Mouse (Mus musculus): ENCODE data around the gene Spon1. TPM values are rescaled to one million over a fixed set of nuclear protein-coding genes. Genes with fewer than 3 reads are reported as not detected.
A peak's percentile ranks its signal among the peaks of the same experiment; 100 is the strongest.

The Spon1 gene
- polyA plus RNA-seq, 1 experiment from 2014 or later = 79.7 TPM

GRCm38 (mm10) chr7:114062451-114062850 is 296.7 kb downstream of the Spon1 start:
- Histone ChIP-seq H3K27ac (replicated peaks in 1 of 2; ENCODE audit: control insufficient read depth in 1 of 2, insufficient read depth in 1 of 2, low read depth in 2 of 2, low read length in 2 of 2) (no peak overlapping the region), H3K4me1 (ENCODE audit: control insufficient read depth in 2 of 2, insufficient read depth in 2 of 2, low read length in 2 of 2) (peaks cover 19 to 41% of the 10 kb centered on the region in 2 experiments), H3K27me3 (ENCODE audit: control insufficient read depth, insufficient read depth, low read length) (no peaks in the 10 kb centered on the region), H3K4me3 (ENCODE audit: control insufficient read depth in 1 of 2, insufficient read depth in 1 of 2, low read depth in 1 of 2, low read length in 2 of 2) (no peak overlapping the region), H3K9me3 (ENCODE audit: control insufficient read depth, low read length) (no peaks in the 10 kb centered on the region), H3K36me3 (ENCODE audit: control insufficient read depth, insufficient read depth, low read length) (peaks cover 10% of the 10 kb centered on the region), H3K9ac (ENCODE audit: low read length) (no peak overlapping the region), H3K4me2 (ENCODE audit: low read length) (no peak overlapping the region)
- WGBS = 60% methylated on average over 1 of the region's 1 CpGs
- ATAC-seq (ENCODE audit: insufficient number of reproducible peaks, insufficient read depth, low FRiP score, low read depth) = no peak

GRCm38 (mm10) chr7:114063534-114063933 is 297.7 kb downstream of the Spon1 start:
- Histone ChIP-seq H3K4me3 (ENCODE audit: control insufficient read depth in 1 of 2, insufficient read depth in 1 of 2, low read depth in 1 of 2, low read length in 2 of 2) (no peak overlapping the region), H3K27ac (replicated peaks in 1 of 2; ENCODE audit: control insufficient read depth in 1 of 2, insufficient read depth in 1 of 2, low read depth in 2 of 2, low read length in 2 of 2) (peak overlapping the region in 1 of 2 experiments; percentile 60; a peak in 1 of 4 replicates), H3K9ac (ENCODE audit: low read length) (no peak overlapping the region), H3K36me3 (ENCODE audit: control insufficient read depth, insufficient read depth, low read length) (no peaks in the 10 kb centered on the region), H3K9me3 (ENCODE audit: control insufficient read depth, low read length) (no peaks in the 10 kb centered on the region), H3K4me1 (ENCODE audit: control insufficient read depth in 2 of 2, insufficient read depth in 2 of 2, low read length in 2 of 2) (peaks cover 19 to 42% of the 10 kb centered on the region in 2 experiments), H3K27me3 (ENCODE audit: control insufficient read depth, insufficient read depth, low read length) (no peaks in the 10 kb centered on the region), H3K4me2 (ENCODE audit: low read length) (peak overlapping the region; percentile 29; the same call in 1 of the 2 replicates)
- ATAC-seq (ENCODE audit: insufficient number of reproducible peaks, insufficient read depth, low FRiP score, low read depth) = peak; percentile 54; the same call in 1 of the 2 replicates
- WGBS = 18% methylated on average over 8 of the region's 8 CpGs

GRCm38 (mm10) chr7:114063966-114064365 is 298.2 kb downstream of the Spon1 start:
- WGBS = 56% methylated on average over 6 of the region's 6 CpGs
- H3K4me3 ChIP-seq (ENCODE audit: control insufficient read depth in 1 of 2, insufficient read depth in 1 of 2, low read depth in 1 of 2, low read length in 2 of 2) = no peak overlapping the region
- H3K4me2 ChIP-seq (ENCODE audit: low read length) = peak overlapping the region; percentile 29; the same call in 1 of the 2 replicates
- H3K9ac ChIP-seq (ENCODE audit: low read length) = no peak overlapping the region
- no peaks in the 10 kb centered on the region for H3K36me3 ChIP-seq (ENCODE audit: control insufficient read depth, insufficient read depth, low read length)
- H3K27me3 ChIP-seq (ENCODE audit: control insufficient read depth, insufficient read depth, low read length) = no peaks in the 10 kb centered on the region
- peaks cover 19 to 42% of the 10 kb centered on the region in 2 experiments for H3K4me1 ChIP-seq (ENCODE audit: control insufficient read depth in 2 of 2, insufficient read depth in 2 of 2, low read length in 2 of 2)
- peak overlapping the region in 1 of 2 experiments; percentile 60; a peak in 1 of 4 replicates for H3K27ac ChIP-seq (replicated peaks in 1 of 2; ENCODE audit: control insufficient read depth in 1 of 2, insufficient read depth in 1 of 2, low read depth in 2 of 2, low read length in 2 of 2)
- H3K9me3 ChIP-seq (ENCODE audit: control insufficient read depth, low read length) = no peaks in the 10 kb centered on the region
- no peak for ATAC-seq (ENCODE audit: insufficient number of reproducible peaks, insufficient read depth, low FRiP score, low read depth)

- Histone ChIP-seq H3K9ac (ENCODE audit: low read length) (0 out of 2 replicates have a peak overlapping the region, but pooled peaks have one; percentile 45), H3K4me2 (ENCODE audit: low read length) (peak overlapping the region; percentile 59; the same call in 1 of the 2 replicates), H3K9me3 (ENCODE audit: control insufficient read depth, low read length) (no peaks in the 10 kb centered on the region), H3K36me3 (ENCODE audit: control insufficient read depth, insufficient read depth, low read length) (no peaks in the 10 kb centered on the region), H3K27ac (replicated peaks in 1 of 2; ENCODE audit: control insufficient read depth in 1 of 2, insufficient read depth in 1 of 2, low read depth in 2 of 2, low read length in 2 of 2) (peak overlapping the region; percentile 58 to 74), H3K4me3 (ENCODE audit: control insufficient read depth in 1 of 2, insufficient read depth in 1 of 2, low read depth in 1 of 2, low read length in 2 of 2) (no peak overlapping the region), H3K27me3 (ENCODE audit: control insufficient read depth, insufficient read depth, low read length) (no peaks in the 10 kb centered on the region), H3K4me1 (ENCODE audit: control insufficient read depth in 2 of 2, insufficient read depth in 2 of 2, low read length in 2 of 2) (peaks cover 19 to 42% of the 10 kb centered on the region in 2 experiments)
- WGBS = 27% methylated on average over 11 of the region's 11 CpGs
- peak; percentile 55 for ATAC-seq (ENCODE audit: insufficient number of reproducible peaks, insufficient read depth, low FRiP score, low read depth)
These were observed 299.8 kb downstream of the Spon1 start for GRCm38 (mm10) chr7:114065407-114066185.

- ATAC-seq (ENCODE audit: insufficient number of reproducible peaks, insufficient read depth, low FRiP score, low read depth) = peak; percentile 69; the same call in 1 of the 2 replicates
These were observed 300.9 kb downstream of the Spon1 start for GRCm38 (mm10) chr7:114066529-114067178.

GRCm38 (mm10) chr7:114068956-114069533 is 303.2 kb downstream of the Spon1 start:
- 77% methylated on average over 11 of the region's 11 CpGs for WGBS

More at GRCm38 (mm10) chr7:114066529-114067178, 300.9 kb downstream of the Spon1 start:
- Histone ChIP-seq H3K9me3 (ENCODE audit: control insufficient read depth, low read length) (no peaks in the 10 kb centered on the region), H3K27me3 (ENCODE audit: control insufficient read depth, insufficient read depth, low read length) (no peaks in the 10 kb centered on the region), H3K9ac (ENCODE audit: low read length) (peak overlapping the region; percentile 45; the same call in 1 of the 2 replicates), H3K36me3 (ENCODE audit: control insufficient read depth, insufficient read depth, low read length) (no peaks in the 10 kb centered on the region), H3K4me2 (ENCODE audit: low read length) (peak overlapping the region; percentile 59), H3K4me1 (ENCODE audit: control insufficient read depth in 2 of 2, insufficient read depth in 2 of 2, low read length in 2 of 2) (peaks cover 23 to 47% of the 10 kb centered on the region in 2 experiments), H3K4me3 (ENCODE audit: control insufficient read depth in 1 of 2, insufficient read depth in 1 of 2, low read depth in 1 of 2, low read length in 2 of 2) (peak overlapping the region; percentile 16 to 34; a peak in 3 of 4 replicates), H3K27ac (replicated peaks in 1 of 2; ENCODE audit: control insufficient read depth in 1 of 2, insufficient read depth in 1 of 2, low read depth in 2 of 2, low read length in 2 of 2) (peak overlapping the region; percentile 47 to 74; a peak in 3 of 4 replicates)
- 12% methylated on average over 14 of the region's 14 CpGs for WGBS

GRCm38 (mm10) chr7:114069726-114070457 is 304.1 kb downstream of the Spon1 start:
- H3K9me3 ChIP-seq (ENCODE audit: control insufficient read depth, low read length) = no peaks in the 10 kb centered on the region
- H3K36me3 ChIP-seq (ENCODE audit: control insufficient read depth, insufficient read depth, low read length) = no peaks in the 10 kb centered on the region
- no peak overlapping the region for H3K9ac ChIP-seq (ENCODE audit: low read length)
- H3K27me3 ChIP-seq (ENCODE audit: control insufficient read depth, insufficient read depth, low read length) = no peaks in the 10 kb centered on the region
- WGBS = 80% methylated on average over 11 of the region's 11 CpGs
- peaks cover 27 to 42% of the 10 kb centered on the region in 2 experiments for H3K4me1 ChIP-seq (ENCODE audit: control insufficient read depth in 2 of 2, insufficient read depth in 2 of 2, low read length in 2 of 2)
- no peak overlapping the region for H3K27ac ChIP-seq (replicated peaks in 1 of 2; ENCODE audit: control insufficient read depth in 1 of 2, insufficient read depth in 1 of 2, low read depth in 2 of 2, low read length in 2 of 2)
- H3K4me2 ChIP-seq (ENCODE audit: low read length) = no peak overlapping the region
- ATAC-seq (ENCODE audit: insufficient number of reproducible peaks, insufficient read depth, low FRiP score, low read depth) = no peak
- no peak overlapping the region for H3K4me3 ChIP-seq (ENCODE audit: control insufficient read depth in 1 of 2, insufficient read depth in 1 of 2, low read depth in 1 of 2, low read length in 2 of 2)

More at GRCm38 (mm10) chr7:114068956-114069533, 303.2 kb downstream of the Spon1 start:
- no peak for ATAC-seq (ENCODE audit: insufficient number of reproducible peaks, insufficient read depth, low FRiP score, low read depth)
- no peak overlapping the region for H3K4me2 ChIP-seq (ENCODE audit: low read length)
- no peaks in the 10 kb centered on the region for H3K9me3 ChIP-seq (ENCODE audit: control insufficient read depth, low read length)
- no peaks in the 10 kb centered on the region for H3K36me3 ChIP-seq (ENCODE audit: control insufficient read depth, insufficient read depth, low read length)
- H3K9ac ChIP-seq (ENCODE audit: low read length) = no peak overlapping the region
- no peaks in the 10 kb centered on the region for H3K27me3 ChIP-seq (ENCODE audit: control insufficient read depth, insufficient read depth, low read length)
- H3K27ac ChIP-seq (replicated peaks in 1 of 2; ENCODE audit: control insufficient read depth in 1 of 2, insufficient read depth in 1 of 2, low read depth in 2 of 2, low read length in 2 of 2) = no peak overlapping the region
- H3K4me3 ChIP-seq (ENCODE audit: control insufficient read depth in 1 of 2, insufficient read depth in 1 of 2, low read depth in 1 of 2, low read length in 2 of 2) = no peak overlapping the region
- peaks cover 30 to 51% of the 10 kb centered on the region in 2 experiments for H3K4me1 ChIP-seq (ENCODE audit: control insufficient read depth in 2 of 2, insufficient read depth in 2 of 2, low read length in 2 of 2)

Measured in heart, embryonic 14.5 days (tissue).